Mouse (Mus musculus) hindbrain, embryonic 16.5 days (tissue): Measurements from ENCODE around the gene Foxp1. TPM values are rescaled to one million over a fixed set of nuclear protein-coding genes. Genes with fewer than 3 reads are reported as not detected.

Experiments used
- ATAC-seq: fragments of 200-750 bp; cut with Nextera tagmentation; 2 replicates; pipeline ENCODE4 v1.8.0; 2017; ENCODE audit warnings: moderate TSS enrichment, moderate library complexity
- H3K27ac ChIP-seq: fragments of 300-500 bp; sonication (generic); 2 replicates; pipeline ENCODE4 v1.5.1; 2014; ENCODE audit warnings: low read depth, mild to moderate bottlenecking, control low read depth, low read length, moderate library complexity
- H3K27me3 ChIP-seq: fragments of 300-500 bp; sonication (generic); replicated peaks from 2 replicates; pipeline ENCODE4 v1.6.1; 2014; ENCODE audit warnings: low read length; ENCODE audit not compliant: control insufficient read depth, insufficient read depth
- H3K36me3 ChIP-seq: fragments of 300-500 bp; sonication (generic); 2 replicates; pipeline ENCODE4 v1.6.1; 2014; ENCODE audit warnings: mild to moderate bottlenecking, low read length, moderate library complexity, mixed read lengths; ENCODE audit not compliant: control insufficient read depth, insufficient read depth
- H3K4me1 ChIP-seq: fragments of 300-500 bp; sonication (generic); 2 replicates; pipeline ENCODE4 v1.6.1; 2014; ENCODE audit warnings: low read depth, low read length; ENCODE audit not compliant: control insufficient read depth, insufficient read depth
- H3K4me2 ChIP-seq: fragments of 300-500 bp; sonication (generic); 2 replicates; pipeline ENCODE4 v1.6.1; 2014; ENCODE audit warnings: mild to moderate bottlenecking, low read length, control low read depth, moderate library complexity
- H3K4me3 ChIP-seq: fragments of 300-500 bp; sonication (generic); 2 replicates; pipeline ENCODE4 v1.5.1; 2014; ENCODE audit warnings: mild to moderate bottlenecking, low read length, control low read depth, moderate library complexity
- H3K9ac ChIP-seq: fragments of 300-500 bp; sonication (generic); 2 replicates; pipeline ENCODE4 v1.6.1; 2014; ENCODE audit warnings: low read depth, mild to moderate bottlenecking, control low read depth, low read length, moderate library complexity
- H3K9me3 ChIP-seq: fragments of 300-500 bp; sonication (generic); 2 replicates; pipeline ENCODE4 v1.6.1; 2014; ENCODE audit warnings: mild to moderate bottlenecking, low read length, moderate library complexity; ENCODE audit not compliant: control insufficient read depth
- WGBS: fragments of 180-500 bp; shearing (Covaris S2); extraction: QIAGEN DNeasy Blood & Tissue Kit; methylation state at CpG from one replicate; pipeline ENCODE4 v1.1.7; 2014; 5-methylcytosine and 5-hydroxymethylcytosine counted together
- polyA plus RNA-seq: library from polyadenylated mRNA; unstranded; fragments of >200 nt; fragmentation: Nextera tagmentation; extraction: Ambion mirVana; gene quantifications from 2 replicates; pipeline ENCODE4 v1.2.1, GENCODE M21; 2015

The Foxp1 gene
- polyA plus RNA-seq, 1 experiment from 2014 or later = 47.8 TPM

GRCm38 (mm10) chr6:99013866-99014502 lies 508.5 kb downstream of the Foxp1 start:
- no peak overlapping the region for H3K4me2 ChIP-seq
- H3K9ac ChIP-seq = no peak overlapping the region
- peaks cover 13% of the 10 kb centered on the region for H3K4me1 ChIP-seq
- ATAC-seq = 0 out of 2 replicates have a peak, but pooled peaks have one; percentile 48
- peaks cover 5% of the 10 kb centered on the region; the same call in 1 of the 2 replicates for H3K27me3 ChIP-seq
- 22% methylated on average over 16 of the region's 16 CpGs for WGBS
- no peak overlapping the region for H3K27ac ChIP-seq
- no peaks in the 10 kb centered on the region for H3K36me3 ChIP-seq
- no peak overlapping the region for H3K4me3 ChIP-seq
- no peaks in the 10 kb centered on the region for H3K9me3 ChIP-seq

- ATAC-seq = no peak
- peaks cover 1% of the 10 kb centered on the region; the same call in 1 of the 2 replicates for H3K36me3 ChIP-seq
- H3K9ac ChIP-seq = no peak overlapping the region
- peaks cover 5% of the 10 kb centered on the region; the same call in 1 of the 2 replicates for H3K27me3 ChIP-seq
- H3K9me3 ChIP-seq = peaks cover 4% of the 10 kb centered on the region
- 16% methylated on average over 14 of the region's 14 CpGs for WGBS
- H3K4me2 ChIP-seq = no peak overlapping the region
- H3K27ac ChIP-seq = no peak overlapping the region
- H3K4me1 ChIP-seq = peaks cover 13% of the 10 kb centered on the region
- H3K4me3 ChIP-seq = no peak overlapping the region
Measured at GRCm38 (mm10) chr6:99013119-99013865, 509.2 kb downstream of the Foxp1 start.

GRCm38 (mm10) chr6:99011895-99012584 lies 510.5 kb downstream of the Foxp1 start:
- no peak overlapping the region for H3K4me2 ChIP-seq
- H3K9ac ChIP-seq = no peak overlapping the region
- H3K4me1 ChIP-seq = peaks cover 13% of the 10 kb centered on the region
- WGBS = 66% methylated on average over 8 of the region's 8 CpGs
- peaks cover 2% of the 10 kb centered on the region; the same call in 1 of the 2 replicates for H3K36me3 ChIP-seq
- no peak overlapping the region for H3K4me3 ChIP-seq
- peaks cover 5% of the 10 kb centered on the region; the same call in 1 of the 2 replicates for H3K27me3 ChIP-seq
- H3K9me3 ChIP-seq = peaks cover 4% of the 10 kb centered on the region
- no peak for ATAC-seq
- H3K27ac ChIP-seq = no peak overlapping the region

- ATAC-seq = no peak
- Histone ChIP-seq H3K4me3 (no peak overlapping the region), H3K9ac (no peak overlapping the region), H3K4me2 (no peak overlapping the region), H3K27me3 (peaks cover 5% of the 10 kb centered on the region; the same call in 1 of the 2 replicates), H3K9me3 (peaks cover 4% of the 10 kb centered on the region), H3K36me3 (peaks cover 2% of the 10 kb centered on the region; the same call in 1 of the 2 replicates), H3K4me1 (peaks cover 13% of the 10 kb centered on the region), H3K27ac (no peak overlapping the region)
- 42% methylated on average over 10 of the region's 10 CpGs for WGBS
Measured at GRCm38 (mm10) chr6:99009771-99010170, 512.8 kb downstream of the Foxp1 start.

GRCm38 (mm10) chr6:99008565-99008964 lies 514.0 kb downstream of the Foxp1 start:
- H3K27me3 ChIP-seq = 0 out of 2 replicates have a peak, but pooled peaks cover 2% of the 10 kb centered on the region
- H3K4me1 ChIP-seq = peaks cover 7% of the 10 kb centered on the region
- H3K4me2 ChIP-seq = no peak overlapping the region
- 100% methylated on average over 1 of the region's 1 CpGs for WGBS
- H3K9me3 ChIP-seq = peaks cover 4% of the 10 kb centered on the region
- no peak overlapping the region for H3K4me3 ChIP-seq
- no peak overlapping the region for H3K27ac ChIP-seq
- no peak overlapping the region for H3K9ac ChIP-seq
- no peak for ATAC-seq
- peaks cover 2% of the 10 kb centered on the region; the same call in 1 of the 2 replicates for H3K36me3 ChIP-seq

GRCm38 (mm10) chr6:99007542-99007941 lies 515.0 kb downstream of the Foxp1 start:
- Histone ChIP-seq H3K27me3 (peaks cover 3% of the 10 kb centered on the region; the same call in 1 of the 2 replicates), H3K4me2 (no peak overlapping the region), H3K9me3 (peaks cover 4% of the 10 kb centered on the region), H3K27ac (no peak overlapping the region), H3K36me3 (peaks cover 2% of the 10 kb centered on the region; the same call in 1 of the 2 replicates), H3K4me3 (no peak overlapping the region), H3K4me1 (no peaks in the 10 kb centered on the region; the same call in 1 of the 2 replicates), H3K9ac (no peak overlapping the region)
- ATAC-seq = no peak
- 44% methylated on average over 6 of the region's 6 CpGs for WGBS

- Histone ChIP-seq H3K4me2 (no peak overlapping the region), H3K4me3 (no peak overlapping the region)
Measured at GRCm38 (mm10) chr6:99004255-99004997, 518.1 kb downstream of the Foxp1 start.

GRCm38 (mm10) chr6:99003108-99003709 lies 519.3 kb downstream of the Foxp1 start:
- ATAC-seq = no peak
- no peak overlapping the region for H3K27ac ChIP-seq
- H3K4me1 ChIP-seq = peaks cover 10% of the 10 kb centered on the region
- 86% methylated on average over 15 of the region's 15 CpGs for WGBS
- H3K9me3 ChIP-seq = no peaks in the 10 kb centered on the region
- no peak overlapping the region for H3K4me2 ChIP-seq
- no peak overlapping the region for H3K4me3 ChIP-seq
- peaks cover under 1% of the 10 kb centered on the region; the same call in 1 of the 2 replicates for H3K36me3 ChIP-seq
- H3K27me3 ChIP-seq = peaks cover 3% of the 10 kb centered on the region; the same call in 1 of the 2 replicates
- no peak overlapping the region for H3K9ac ChIP-seq

More at GRCm38 (mm10) chr6:99004255-99004997, 518.1 kb downstream of the Foxp1 start:
- no peak overlapping the region for H3K27ac ChIP-seq
- no peak for ATAC-seq
- H3K4me1 ChIP-seq = peaks cover 4% of the 10 kb centered on the region
- 45% methylated on average over 12 of the region's 12 CpGs for WGBS
- no peak overlapping the region for H3K9ac ChIP-seq
- H3K9me3 ChIP-seq = peaks cover 4% of the 10 kb centered on the region
- peaks cover 3% of the 10 kb centered on the region; the same call in 1 of the 2 replicates for H3K27me3 ChIP-seq
- H3K36me3 ChIP-seq = peaks cover 2% of the 10 kb centered on the region; the same call in 1 of the 2 replicates
